Mouse (Mus musculus) neural tube, embryonic 15.5 days (tissue): Measurements from ENCODE around the gene Cfap157. TPM values are rescaled to one million over a fixed set of nuclear protein-coding genes. Genes with fewer than 3 reads are reported as not detected.

Experiments used
- ATAC-seq: fragments of 200-750 bp; cut with Nextera tagmentation; 2 replicates; pipeline ENCODE4 v1.8.0; 2017; ENCODE audit warnings: mild to moderate bottlenecking, moderate TSS enrichment, moderate library complexity; ENCODE audit not compliant: low FRiP score
- H3K27ac ChIP-seq: fragments of 300-500 bp; sonication (generic); replicated peaks from 2 replicates; pipeline ENCODE4 v1.5.1; 2015; ENCODE audit warnings: mild to moderate bottlenecking, inconsistent platforms
- H3K27me3 ChIP-seq: fragments of 300-500 bp; sonication (generic); replicated peaks from 2 replicates; pipeline ENCODE4 v1.6.1; 2015; ENCODE audit warnings: inconsistent platforms
- H3K36me3 ChIP-seq: fragments of 300-500 bp; sonication (generic); 2 replicates; pipeline ENCODE4 v1.6.1; 2015; ENCODE audit warnings: inconsistent platforms
- H3K4me1 ChIP-seq: fragments of 300-500 bp; sonication (generic); 2 replicates; pipeline ENCODE4 v1.6.1; 2015; ENCODE audit warnings: inconsistent platforms
- H3K4me2 ChIP-seq: fragments of 300-500 bp; sonication (generic); 2 replicates; pipeline ENCODE4 v1.6.1; 2015; ENCODE audit warnings: inconsistent platforms, mild to moderate bottlenecking, moderate library complexity
- H3K4me3 ChIP-seq: fragments of 300-500 bp; sonication (generic); replicated peaks from 2 replicates; pipeline ENCODE4 v1.5.1; 2015; ENCODE audit warnings: mild to moderate bottlenecking, inconsistent platforms
- H3K9ac ChIP-seq: fragments of 300-500 bp; sonication (generic); replicated peaks from 2 replicates; pipeline ENCODE4 v1.6.1; 2015; ENCODE audit warnings: mild to moderate bottlenecking, inconsistent platforms
- H3K9me3 ChIP-seq: fragments of 300-500 bp; sonication (generic); replicated peaks from 2 replicates; pipeline ENCODE4 v1.6.1; 2016; ENCODE audit warnings: inconsistent platforms
- WGBS: fragments of 180-500 bp; shearing (Covaris S2); methylation state at CpG from one replicate; pipeline ENCODE4 v1.1.7; 2015; ENCODE audit warnings: mixed read lengths; 5-methylcytosine and 5-hydroxymethylcytosine counted together
- polyA plus RNA-seq: library from polyadenylated mRNA; unstranded; fragments of >200 nt; fragmentation: Nextera tagmentation; extraction: Ambion mirVana; gene quantifications from 2 replicates; pipeline ENCODE4 v1.2.1, GENCODE M21; 2015

Gene Cfap157
- polyA plus RNA-seq, 1 experiment from 2014 or later, result 1.1 TPM

DNA sequence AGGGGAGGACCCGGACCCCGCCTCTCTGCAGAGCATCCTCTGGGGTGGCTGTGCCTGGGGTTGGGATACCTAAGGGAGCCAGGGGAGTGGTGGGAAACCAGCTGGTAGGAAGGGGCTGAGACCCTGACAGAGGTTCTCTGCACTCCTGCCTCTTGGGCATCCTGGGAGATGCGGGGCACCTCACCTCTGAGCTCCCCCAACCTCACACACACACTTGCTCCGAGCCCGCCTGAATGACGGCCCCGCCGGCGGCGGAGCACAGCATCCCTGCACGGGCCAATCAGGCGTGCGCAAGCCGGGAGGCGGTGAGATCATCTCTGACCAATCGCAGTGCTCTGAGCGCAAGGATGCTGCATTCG lies 42.1 kb downstream of the Cfap157 start:
- ATAC-seq, result peak; percentile 94
- Histone ChIP-seq H3K27ac (peak overlapping the region; percentile 89), H3K4me1 (peaks cover 51% of the 10 kb centered on the region), H3K9me3 (no peaks in the 10 kb centered on the region), H3K4me3 (peak overlapping the region; percentile 80), H3K36me3 (peaks cover 25% of the 10 kb centered on the region), H3K4me2 (peak overlapping the region; percentile 76), H3K27me3 (no peaks in the 10 kb centered on the region), H3K9ac (peak overlapping the region; percentile 94)
- 8% methylated on average over 18 of the region's 18 CpGs for WGBS

DNA sequence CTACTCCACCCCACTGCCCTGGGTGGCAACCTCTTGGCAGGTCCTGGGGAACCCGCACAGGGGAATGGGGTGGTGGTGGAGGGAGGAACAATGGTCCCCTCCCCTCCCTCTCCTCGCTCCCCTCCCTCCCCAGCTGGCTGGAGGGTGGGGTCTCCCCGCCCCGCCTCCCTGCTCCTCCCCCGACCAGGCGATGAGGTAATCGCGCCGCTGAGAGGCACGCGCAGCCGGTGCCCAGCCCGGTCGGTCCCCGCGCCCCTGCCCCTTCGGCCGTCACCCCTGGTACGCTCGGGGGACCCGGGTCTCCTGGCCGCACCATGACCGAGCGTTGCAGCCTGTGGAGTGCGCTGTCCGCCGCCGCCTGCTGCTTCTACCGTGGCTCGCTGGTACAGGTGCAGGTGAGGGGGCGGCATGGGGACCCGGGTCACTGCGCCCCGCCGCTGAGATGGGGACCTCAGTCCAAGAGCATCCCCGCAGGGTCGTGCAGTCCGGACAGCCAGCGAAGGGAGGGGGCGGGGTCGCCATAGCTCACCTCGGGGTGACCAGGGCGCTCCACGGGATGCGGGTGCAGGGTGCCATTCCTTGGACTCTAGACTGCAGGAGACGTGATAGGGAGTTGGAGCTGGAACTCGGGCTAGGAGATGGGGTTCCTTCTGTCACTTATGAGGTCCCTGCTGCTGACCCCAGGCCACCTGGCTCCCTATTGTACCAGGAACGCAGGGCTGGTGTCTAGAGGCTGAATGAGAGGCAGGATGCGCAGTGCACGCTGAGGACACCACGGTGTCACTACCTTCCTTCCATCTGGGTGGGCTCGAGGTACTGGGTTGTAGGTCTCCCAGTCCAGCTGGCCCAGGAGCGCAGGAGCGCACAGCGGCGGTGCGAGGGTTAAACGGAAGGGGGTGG lies 42.7 kb downstream of the Cfap157 start:
- 5% methylated on average over 54 of the region's 58 CpGs for WGBS
- peak overlapping the region; percentile 94 for H3K9ac ChIP-seq
- H3K27ac ChIP-seq, result peak overlapping the region; percentile 89
- H3K27me3 ChIP-seq, result no peaks in the 10 kb centered on the region
- peak overlapping the region; percentile 76 for H3K4me2 ChIP-seq
- ATAC-seq, result peak; percentile 58
- H3K9me3 ChIP-seq, result no peaks in the 10 kb centered on the region
- H3K36me3 ChIP-seq, result peaks cover 18% of the 10 kb centered on the region
- peaks cover 51% of the 10 kb centered on the region for H3K4me1 ChIP-seq
- peak overlapping the region; percentile 80 for H3K4me3 ChIP-seq

DNA sequence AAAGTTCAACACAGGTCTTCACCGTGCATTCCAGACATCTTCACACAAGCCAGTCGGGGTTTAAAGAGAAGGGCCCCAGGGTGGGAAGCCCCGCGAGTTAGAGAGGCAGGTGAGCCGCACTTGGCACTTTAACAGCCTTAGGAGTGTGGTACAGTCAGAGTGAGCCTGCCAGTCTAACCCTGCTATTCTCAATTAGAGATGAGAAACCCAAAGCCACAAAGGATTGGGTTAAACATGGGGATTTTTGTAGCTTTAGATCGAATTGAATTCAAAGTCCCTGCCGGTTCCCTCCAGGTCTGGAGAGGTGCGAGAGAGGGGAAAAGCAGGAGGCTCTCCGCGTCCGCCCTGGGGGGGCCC lies 43.3 kb downstream of the Cfap157 start, which contains the start of gene 6330409D20Rik:
Gene 6330409D20Rik (minus strand): TSS at position 101 of the 357 bp plus-strand sequence.
- H3K9ac ChIP-seq, result peak within 1 kb of the TSS; percentile 94
- H3K27ac ChIP-seq, result peak within 1 kb of the TSS; percentile 89
- H3K4me1 ChIP-seq, result peaks cover 51% of the 10 kb centered on the region
- no peaks in the 10 kb centered on the region for H3K9me3 ChIP-seq
- H3K36me3 ChIP-seq, result peaks cover 12% of the 10 kb centered on the region
- peak within 1 kb of the TSS; percentile 76 for H3K4me2 ChIP-seq
- H3K27me3 ChIP-seq, result no peaks in the 10 kb centered on the region
- no peak for ATAC-seq
- H3K4me3 ChIP-seq, result peak within 1 kb of the TSS; percentile 80
- 6% methylated on average over 11 of the region's 11 CpGs for WGBS

DNA sequence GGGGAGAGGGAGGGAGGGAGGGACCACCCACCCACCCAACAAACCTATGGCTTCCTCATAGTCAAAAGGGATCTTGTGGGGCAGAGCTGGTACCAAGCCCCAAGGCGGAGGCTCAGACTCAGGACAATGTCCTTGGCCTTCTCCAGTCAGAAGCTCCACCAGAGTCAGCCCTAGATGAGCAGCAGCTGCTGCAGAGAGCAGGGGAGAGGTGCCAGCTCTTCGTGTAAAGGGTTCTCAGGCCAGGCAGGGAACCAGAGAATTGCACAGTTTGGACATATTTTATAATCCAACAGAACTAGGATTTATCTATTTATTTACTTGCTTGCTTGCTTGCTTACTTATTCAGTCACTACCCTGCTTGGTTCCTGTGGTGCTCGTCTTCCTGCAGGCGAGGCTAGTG lies 44.9 kb downstream of the Cfap157 start:
- peaks cover 48% of the 10 kb centered on the region for H3K4me1 ChIP-seq
- no peak overlapping the region for H3K4me2 ChIP-seq
- no peak overlapping the region for H3K4me3 ChIP-seq
- no peak for ATAC-seq
- no peaks in the 10 kb centered on the region for H3K9me3 ChIP-seq
- H3K27me3 ChIP-seq, result no peaks in the 10 kb centered on the region
- 0 out of 2 replicates have a peak overlapping the region, but pooled peaks have one; percentile 3 for H3K9ac ChIP-seq
- no peaks in the 10 kb centered on the region for H3K36me3 ChIP-seq
- WGBS, result 78% methylated on average over 4 of the region's 4 CpGs
- H3K27ac ChIP-seq, result no peak overlapping the region

DNA sequence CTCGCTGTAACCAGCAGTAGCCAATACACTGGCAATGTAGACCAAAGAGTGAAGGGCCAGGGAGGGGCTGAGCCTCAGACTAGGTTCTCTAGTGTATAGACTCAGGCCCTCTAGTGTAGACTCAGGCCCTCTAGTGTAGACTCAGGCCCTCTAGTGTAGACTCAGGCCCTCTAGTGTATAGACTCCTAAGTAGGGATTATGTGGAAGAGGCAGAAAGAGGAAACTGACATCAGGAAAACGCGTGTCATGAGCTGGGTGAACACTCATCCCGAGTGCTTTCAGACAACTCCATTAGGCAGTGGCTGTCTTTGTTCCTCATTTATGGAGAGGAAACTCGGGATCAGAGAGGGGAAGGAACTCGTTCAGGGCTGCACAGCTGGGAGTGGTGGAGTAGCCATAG lies 47.2 kb downstream of the Cfap157 start:
- no peaks in the 10 kb centered on the region for H3K36me3 ChIP-seq
- H3K4me3 ChIP-seq, result no peak overlapping the region
- ATAC-seq, result no peak
- H3K27ac ChIP-seq, result no peak overlapping the region
- WGBS, result 64% methylated on average over 6 of the region's 6 CpGs
- no peaks in the 10 kb centered on the region for H3K9me3 ChIP-seq
- no peaks in the 10 kb centered on the region for H3K27me3 ChIP-seq
- peaks cover 26% of the 10 kb centered on the region for H3K4me1 ChIP-seq
- H3K4me2 ChIP-seq, result no peak overlapping the region
- H3K9ac ChIP-seq, result no peak overlapping the region

DNA sequence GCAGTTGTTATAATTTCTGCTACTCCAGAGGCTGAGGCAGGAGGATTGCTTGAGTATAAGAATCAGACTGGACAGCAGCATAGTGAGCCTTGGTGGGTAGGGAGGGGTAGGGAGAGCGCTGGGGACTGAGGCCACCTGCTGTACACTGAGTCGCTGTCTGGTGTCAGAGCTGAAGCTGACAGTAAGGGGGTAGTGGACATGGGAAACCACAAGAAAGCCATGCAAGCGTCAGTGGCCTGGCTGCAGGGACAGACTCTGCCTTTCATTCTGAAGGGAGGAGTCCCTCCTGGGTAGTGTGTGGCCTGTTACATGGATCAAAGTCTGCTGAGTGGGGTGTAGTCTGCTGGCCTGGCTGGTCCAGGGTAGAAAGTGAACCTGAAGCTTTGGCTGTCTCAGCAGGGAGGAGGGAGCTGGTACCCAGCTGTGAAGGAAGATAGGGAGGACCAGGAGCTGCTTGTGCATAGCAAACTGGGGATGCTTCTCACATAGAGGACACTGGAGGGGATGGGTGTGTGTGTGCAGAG lies 47.9 kb downstream of the Cfap157 start:
- no peak for ATAC-seq
- Histone ChIP-seq H3K4me3 (no peak overlapping the region), H3K9me3 (no peaks in the 10 kb centered on the region), H3K4me1 (peaks cover 20% of the 10 kb centered on the region), H3K9ac (no peak overlapping the region), H3K36me3 (no peaks in the 10 kb centered on the region), H3K27me3 (no peaks in the 10 kb centered on the region), H3K27ac (no peak overlapping the region), H3K4me2 (no peak overlapping the region)
- 37% methylated on average over 3 of the region's 3 CpGs for WGBS

DNA sequence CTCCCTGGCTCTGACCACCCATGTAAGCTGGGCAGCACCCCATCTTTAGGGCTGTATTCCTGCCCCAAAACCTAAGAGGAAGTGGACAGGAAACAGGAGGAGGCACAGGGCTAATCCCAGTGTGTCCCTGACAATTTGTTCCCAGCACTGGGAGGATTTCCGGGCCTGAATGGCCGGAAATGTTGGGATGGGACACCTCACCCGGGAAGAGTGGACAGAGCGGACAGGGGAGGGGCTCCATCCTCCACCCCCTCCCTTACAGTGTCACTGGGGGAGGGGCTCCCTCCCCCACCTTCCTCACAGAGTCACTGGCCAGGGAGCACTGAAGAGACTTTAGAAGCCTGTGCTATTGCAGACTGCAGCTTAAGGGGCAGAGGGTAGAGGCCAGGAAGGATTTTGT lies 49.3 kb downstream of the Cfap157 start:
- Histone ChIP-seq H3K9me3 (no peaks in the 10 kb centered on the region), H3K27ac (no peak overlapping the region), H3K36me3 (no peaks in the 10 kb centered on the region), H3K4me3 (no peak overlapping the region), H3K4me1 (peaks cover 11% of the 10 kb centered on the region; the same call in 1 of the 2 replicates), H3K9ac (no peak overlapping the region), H3K4me2 (no peak overlapping the region), H3K27me3 (no peaks in the 10 kb centered on the region)
- ATAC-seq, result no peak
- 60% methylated on average over 4 of the region's 4 CpGs for WGBS

DNA sequence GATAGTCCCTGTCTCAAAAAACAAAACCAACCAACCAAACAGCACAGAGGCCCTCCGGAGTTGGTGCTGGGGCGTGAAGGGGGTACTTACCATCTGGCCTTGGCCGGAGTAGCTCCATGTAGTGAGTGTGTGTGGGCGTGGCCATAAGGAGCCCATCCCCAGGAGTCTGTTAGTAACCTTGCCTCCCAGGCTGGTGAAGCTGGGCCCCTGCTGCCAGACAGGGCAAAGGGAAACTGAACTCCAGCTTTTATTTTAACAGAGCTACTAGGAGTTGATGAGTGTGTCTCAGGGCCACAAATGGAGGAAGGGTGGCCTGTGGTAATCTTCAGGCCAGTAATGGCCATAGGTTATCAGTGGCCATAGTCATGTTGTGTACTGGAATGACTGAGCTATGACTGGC lies 49.7 kb downstream of the Cfap157 start:
- Histone ChIP-seq H3K27me3 (no peaks in the 10 kb centered on the region), H3K9me3 (no peaks in the 10 kb centered on the region), H3K4me1 (peaks cover 6% of the 10 kb centered on the region; the same call in 1 of the 2 replicates), H3K9ac (no peak overlapping the region), H3K4me2 (no peak overlapping the region), H3K36me3 (no peaks in the 10 kb centered on the region), H3K27ac (0 out of 2 replicates have a peak overlapping the region, but pooled peaks have one; percentile 3), H3K4me3 (no peak overlapping the region)
- WGBS, result 51% methylated on average over 4 of the region's 4 CpGs
- no peak for ATAC-seq

DNA sequence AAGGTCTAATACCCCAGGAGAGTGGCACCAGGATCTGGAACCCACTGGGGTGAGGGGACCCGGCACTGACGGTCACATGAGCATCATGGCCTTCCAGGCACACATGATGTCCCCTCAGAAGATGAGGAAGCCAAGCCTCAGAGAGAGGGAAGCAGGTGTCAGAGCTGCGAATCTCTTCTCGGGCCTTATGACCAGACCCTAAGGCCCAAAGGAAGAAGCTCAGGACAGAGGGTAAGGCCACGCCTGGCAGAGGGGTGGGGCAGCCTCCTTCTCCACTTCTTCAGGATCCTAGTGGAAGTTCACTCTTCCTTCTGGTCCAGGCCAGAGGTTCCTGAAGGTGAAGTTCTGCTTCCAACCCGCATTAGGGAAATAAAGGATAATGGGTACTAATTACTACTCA lies 51.5 kb downstream of the Cfap157 start:
- H3K9ac ChIP-seq, result no peak overlapping the region
- 78% methylated on average over 6 of the region's 6 CpGs for WGBS
- H3K4me3 ChIP-seq, result no peak overlapping the region
- ATAC-seq, result no peak
- H3K4me2 ChIP-seq, result no peak overlapping the region
- H3K9me3 ChIP-seq, result no peaks in the 10 kb centered on the region
- H3K4me1 ChIP-seq, result 0 out of 2 replicates have a peak, but pooled peaks cover 3% of the 10 kb centered on the region
- no peaks in the 10 kb centered on the region for H3K27me3 ChIP-seq
- no peak overlapping the region for H3K27ac ChIP-seq
- H3K36me3 ChIP-seq, result no peaks in the 10 kb centered on the region

DNA sequence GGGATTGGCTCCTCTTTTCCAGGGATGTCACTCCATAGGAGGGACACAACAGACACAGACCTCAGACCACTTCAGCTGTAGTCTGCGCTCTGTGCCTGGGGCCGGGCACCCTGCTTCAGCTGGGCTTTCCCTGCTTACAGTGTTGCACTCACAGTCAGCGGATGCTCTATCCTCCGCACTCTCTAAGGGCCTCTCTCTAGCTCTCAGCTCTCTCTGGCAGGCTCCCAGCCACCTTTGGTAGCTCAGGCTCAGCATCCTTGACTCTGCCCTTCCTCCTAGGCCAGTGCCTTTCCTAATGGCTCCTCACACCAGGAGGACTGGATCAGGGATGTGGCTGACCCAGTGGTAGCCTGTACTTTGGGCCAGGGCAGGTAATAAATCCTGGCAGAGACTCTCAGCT lies 52.3 kb downstream of the Cfap157 start:
- no peak overlapping the region for H3K9ac ChIP-seq
- 0 out of 2 replicates have a peak overlapping the region, but pooled peaks have one; percentile 4 for H3K27ac ChIP-seq
- H3K27me3 ChIP-seq, result no peaks in the 10 kb centered on the region
- H3K9me3 ChIP-seq, result no peaks in the 10 kb centered on the region
- no peaks in the 10 kb centered on the region for H3K36me3 ChIP-seq
- no peak overlapping the region for H3K4me2 ChIP-seq
- peaks cover 6% of the 10 kb centered on the region; the same call in 1 of the 2 replicates for H3K4me1 ChIP-seq
- ATAC-seq, result no peak
- 68% methylated on average over 4 of the region's 4 CpGs for WGBS
- H3K4me3 ChIP-seq, result no peak overlapping the region

DNA sequence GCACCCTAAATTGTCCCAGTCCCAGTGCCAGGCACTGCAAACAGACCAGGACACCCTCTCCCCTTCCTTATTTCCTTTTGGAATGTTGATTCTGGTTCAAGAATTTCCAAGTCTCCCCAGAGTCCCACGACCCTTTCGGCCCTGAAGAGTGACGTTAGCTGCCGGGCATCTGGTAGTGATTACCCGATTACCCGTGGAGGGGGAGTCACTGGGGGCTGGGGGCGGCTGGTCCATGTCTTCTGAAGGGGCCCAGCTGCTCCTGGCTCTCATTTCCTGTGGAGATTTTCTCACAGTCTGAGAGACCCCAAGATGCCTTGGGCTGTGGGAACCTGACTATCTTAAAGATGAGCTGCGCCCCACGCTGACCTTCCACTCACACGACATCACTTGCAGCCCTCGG lies 53.4 kb downstream of the Cfap157 start:
- H3K27me3 ChIP-seq, result no peaks in the 10 kb centered on the region
- ATAC-seq, result no peak
- H3K36me3 ChIP-seq, result no peaks in the 10 kb centered on the region
- H3K27ac ChIP-seq, result 0 out of 2 replicates have a peak overlapping the region, but pooled peaks have one; percentile 39
- H3K4me1 ChIP-seq, result peaks cover 7% of the 10 kb centered on the region; the same call in 1 of the 2 replicates
- no peak overlapping the region for H3K9ac ChIP-seq
- no peaks in the 10 kb centered on the region for H3K9me3 ChIP-seq
- peak overlapping the region; percentile 19; the same call in 1 of the 2 replicates for H3K4me2 ChIP-seq
- no peak overlapping the region for H3K4me3 ChIP-seq
- WGBS, result 57% methylated on average over 11 of the region's 11 CpGs

DNA sequence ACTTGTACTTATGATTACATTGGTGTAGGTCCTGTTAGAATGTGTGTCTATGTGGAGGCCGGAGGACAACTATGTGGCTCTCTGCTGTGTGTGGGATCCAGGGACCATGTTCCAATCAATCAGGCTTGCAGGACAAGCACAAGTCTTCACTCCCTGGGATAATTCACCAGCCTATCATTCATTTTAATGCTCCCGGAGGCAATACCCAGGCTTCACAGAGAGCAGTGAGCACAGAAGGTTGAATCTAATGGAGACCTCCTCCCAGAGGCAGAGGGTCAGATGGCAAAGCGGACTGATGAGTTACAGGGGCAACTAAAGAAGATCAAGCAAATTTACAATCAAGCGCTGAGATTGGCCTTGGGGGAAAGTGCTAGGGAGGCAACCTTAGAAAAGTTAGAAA lies 54.7 kb downstream of the Cfap157 start:
- Histone ChIP-seq H3K27me3 (no peaks in the 10 kb centered on the region), H3K9me3 (no peaks in the 10 kb centered on the region), H3K9ac (no peak overlapping the region), H3K4me1 (peaks cover 7% of the 10 kb centered on the region; the same call in 1 of the 2 replicates), H3K4me2 (peak overlapping the region; percentile 27; the same call in 1 of the 2 replicates), H3K36me3 (no peaks in the 10 kb centered on the region), H3K27ac (no peak overlapping the region), H3K4me3 (no peak overlapping the region)
- no peak for ATAC-seq
- 65% methylated on average over 4 of the region's 4 CpGs for WGBS
